Mouse (Mus musculus) liver, embryonic 16.5 days (tissue): ENCODE measurements around the gene Tbc1d20. TPM values are rescaled to one million over a fixed set of nuclear protein-coding genes. Genes with fewer than 3 reads are reported as not detected.

Experiments used
- ATAC-seq: fragments of 200-750 bp; cut with Nextera tagmentation; 2 replicates; pipeline ENCODE4 v1.8.0; 2017; ENCODE audit warnings: low read depth, mild to moderate bottlenecking, moderate number of reproducible peaks, moderate library complexity
- H3K27ac ChIP-seq: fragments of 300-500 bp; sonication (generic); 2 replicates; pipeline ENCODE4 v1.5.1; 2014; ENCODE audit warnings: mild to moderate bottlenecking, low read length
- H3K27me3 ChIP-seq: fragments of 300-500 bp; sonication (generic); 2 replicates; pipeline ENCODE4 v1.6.1; 2014; ENCODE audit warnings: low read depth, low read length, mixed read lengths; ENCODE audit not compliant: control insufficient read depth, insufficient read depth
- H3K36me3 ChIP-seq: fragments of 300-500 bp; sonication (generic); 2 replicates; pipeline ENCODE4 v1.6.1; 2014; ENCODE audit warnings: mild to moderate bottlenecking; ENCODE audit not compliant: control insufficient read depth, insufficient read depth
- H3K4me1 ChIP-seq: fragments of 300-500 bp; sonication (generic); 2 replicates; pipeline ENCODE4 v1.6.1; 2014; ENCODE audit warnings: low read depth, low read length, mixed read lengths; ENCODE audit not compliant: control insufficient read depth
- H3K4me2 ChIP-seq: fragments of 300-500 bp; sonication (generic); 2 replicates; pipeline ENCODE4 v1.6.1; 2014; ENCODE audit warnings: low read depth, low read length, mixed read lengths
- H3K4me3 ChIP-seq: fragments of 300-500 bp; sonication (generic); 2 replicates; pipeline ENCODE4 v1.5.1; 2014; ENCODE audit warnings: low read depth, mild to moderate bottlenecking, low read length
- H3K9ac ChIP-seq: fragments of 300-500 bp; sonication (generic); 2 replicates; pipeline ENCODE4 v1.6.1; 2014; ENCODE audit warnings: low read depth, low read length
- H3K9me3 ChIP-seq: fragments of 300-500 bp; sonication (generic); replicated peaks from 2 replicates; pipeline ENCODE4 v1.6.1; 2016; ENCODE audit warnings: low read length; ENCODE audit not compliant: control insufficient read depth
- WGBS: fragments of 180-500 bp; shearing (Covaris S2); extraction: QIAGEN DNeasy Blood & Tissue Kit; methylation state at CpG from one replicate; pipeline ENCODE4 v1.1.7; 2014; ENCODE audit not compliant: insufficient replicate concordance; 5-methylcytosine and 5-hydroxymethylcytosine counted together
- polyA plus RNA-seq: library from polyadenylated mRNA; unstranded; fragments of >200 nt; fragmentation: Nextera tagmentation; extraction: Ambion mirVana; gene quantifications from 2 replicates; pipeline ENCODE4 v1.2.1, GENCODE M21; 2015

Gene Tbc1d20
- polyA plus RNA-seq, 1 experiment from 2014 or later: 11.7 TPM

- Histone ChIP-seq H3K36me3 (no peaks in the 10 kb centered on the region), H3K9ac (no peak overlapping the region), H3K4me3 (no peak overlapping the region), H3K9me3 (0 out of 2 replicates have a peak, but pooled peaks cover 2% of the 10 kb centered on the region), H3K27me3 (no peaks in the 10 kb centered on the region), H3K4me2 (no peak overlapping the region), H3K4me1 (peaks cover 9% of the 10 kb centered on the region), H3K27ac (no peak overlapping the region)
- 37% methylated on average over 5 of the region's 5 CpGs for WGBS
- ATAC-seq: no peak; the same call in 1 of the 2 replicates
Measured at GRCm38 (mm10) chr2:152359616-152360015, 66.0 kb downstream of the Tbc1d20 start.

GRCm38 (mm10) chr2:152360271-152360775 lies 66.7 kb downstream of the Tbc1d20 start:
- H3K4me1 ChIP-seq: peaks cover 9% of the 10 kb centered on the region
- no peak overlapping the region for H3K4me3 ChIP-seq
- no peaks in the 10 kb centered on the region for H3K27me3 ChIP-seq
- 18% methylated on average over 7 of the region's 7 CpGs for WGBS
- H3K9me3 ChIP-seq: 0 out of 2 replicates have a peak, but pooled peaks cover 2% of the 10 kb centered on the region
- no peak overlapping the region for H3K9ac ChIP-seq
- peak; percentile 36 for ATAC-seq
- H3K4me2 ChIP-seq: no peak overlapping the region
- no peaks in the 10 kb centered on the region for H3K36me3 ChIP-seq
- no peak overlapping the region for H3K27ac ChIP-seq

GRCm38 (mm10) chr2:152361193-152361592 lies 67.6 kb downstream of the Tbc1d20 start:
- Histone ChIP-seq H3K9me3 (0 out of 2 replicates have a peak, but pooled peaks cover 2% of the 10 kb centered on the region), H3K36me3 (no peaks in the 10 kb centered on the region), H3K4me1 (peaks cover 9% of the 10 kb centered on the region), H3K27me3 (no peaks in the 10 kb centered on the region), H3K4me2 (no peak overlapping the region), H3K4me3 (no peak overlapping the region), H3K27ac (no peak overlapping the region), H3K9ac (no peak overlapping the region)
- ATAC-seq: no peak
- 73% methylated on average over 8 of the region's 8 CpGs for WGBS

Other genes starting within 250 kb of the Tbc1d20 start
- gene Scrt2, start 212.3 kb upstream of the Tbc1d20 start, polyA plus RNA-seq: not detected in 2 replicates
- 8.8 and 9.4 TPM in 2 replicates for gene Srxn1, start 188.3 kb upstream of the Tbc1d20 start, polyA plus RNA-seq
- gene Tcf15, start 150.3 kb upstream of the Tbc1d20 start, polyA plus RNA-seq: 0.22 TPM in 1 of 2 replicates, not detected in the other
- gene Csnk2a1, start 67.0 kb upstream of the Tbc1d20 start, polyA plus RNA-seq: 33.5 and 36.4 TPM in 2 replicates
- gene Rbck1, start 38.8 kb downstream of the Tbc1d20 start, polyA plus RNA-seq: 37.7 and 40.2 TPM in 2 replicates
- 6.5 and 6.8 TPM in 2 replicates for gene Trib3, start 50.2 kb downstream of the Tbc1d20 start, polyA plus RNA-seq
- gene Nrsn2, start 82.8 kb downstream of the Tbc1d20 start, polyA plus RNA-seq: not detected in 2 replicates
- gene Sox12, start 104.2 kb downstream of the Tbc1d20 start, polyA plus RNA-seq: 0.77 and 0.99 TPM in 2 replicates
- gene Zcchc3, start 121.2 kb downstream of the Tbc1d20 start, polyA plus RNA-seq: 6.4 and 6.7 TPM in 2 replicates
- 0.12 and 0.18 TPM in 2 replicates for gene 6820408C15Rik, start 121.8 kb downstream of the Tbc1d20 start, polyA plus RNA-seq
- not detected in 2 replicates for gene Defb23, start 170.8 kb downstream of the Tbc1d20 start, polyA plus RNA-seq
- not detected in 2 replicates for gene Defb20, start 183.2 kb downstream of the Tbc1d20 start, polyA plus RNA-seq
- not detected in 2 replicates for gene Defb22, start 196.3 kb downstream of the Tbc1d20 start, polyA plus RNA-seq
- not detected in 2 replicates for gene Defb26, start 217.9 kb downstream of the Tbc1d20 start, polyA plus RNA-seq
- gene Defb28, start 224.4 kb downstream of the Tbc1d20 start, polyA plus RNA-seq: not detected in 2 replicates
- gene Defb29, start 246.3 kb downstream of the Tbc1d20 start, polyA plus RNA-seq: not detected in 2 replicates